ENCODE assay signal across 19 mouse cellular contexts in genomic region chr11:102083193-102083592, GRCm38 (mm10). TPM values are rescaled to one million over a fixed set of nuclear protein-coding genes. Genes with fewer than 3 reads are reported as not detected.
DNase-seq lines count a peak whose midpoint lies in the region; ATAC-seq and TF ChIP-seq lines count a peak whose summit lies in the region.
"Had no signal": no experiment of that assay in that cellular context is flagged by ENCODE, and none has a peak within 500 bp of the region (broad histone marks: within the 10 kb centered on the region; RNA-seq: fewer than 3 reads in every experiment).

No protein-coding gene starts in this region.

- TF ChIP-seq POLR2A in olfactory bulb, adult 2 months (IDR thresholded peaks at IDR 0.05; ENCODE audit: insufficient read depth, low read depth, low read length) = no peak

- DNase-seq in heart, embryonic 10.5 days (ENCODE audit: low spot score) = no peak
- peak; percentile 49 for DNase-seq in retina, postnatal 1 day
- DNase-seq in retina, embryonic 14.5 days (ENCODE audit: low spot score) = no peak
- DNase-seq in hindbrain, postnatal 0 days (ENCODE audit: low spot score) = peak; percentile 57
- DNase-seq in thymus, postnatal 4 days = no peak
- DNase-seq in lung, postnatal 4 days = no peak
- DNase-seq: cerebellum, adult 8-10 months; embryo, embryonic 11 days; heart, postnatal 10 days; kidney, postnatal 25 days; lung, postnatal 14 days; thymus, postnatal 25 days had no signal

- H3K4me1 ChIP-seq in heart, embryonic 14.5 days (ENCODE audit: control insufficient read depth in 2 of 2, insufficient read depth in 2 of 2, low read length in 2 of 2) = peaks cover 10 to 23% of the 10 kb centered on the region in 2 experiments; a peak in 3 of 4 replicates
- peaks cover 48% of the 10 kb centered on the region for H3K4me1 ChIP-seq in heart, embryonic 10.5 days
- peaks cover 15% of the 10 kb centered on the region; the same call in 1 of the 2 replicates for H3K4me1 ChIP-seq in hindbrain, postnatal 0 days (ENCODE audit: insufficient read depth, low read length)
- peaks cover 59% of the 10 kb centered on the region for H3K4me1 ChIP-seq in olfactory bulb, adult 2 months (ENCODE audit: control insufficient read depth, insufficient read depth, low read length)

- no peak for ATAC-seq in heart, embryonic 14.5 days (ENCODE audit: insufficient number of reproducible peaks, insufficient read depth, low FRiP score, low read depth)
- ATAC-seq in hindbrain, postnatal 0 days = no peak

- H3K9me3 ChIP-seq in heart, embryonic 14.5 days (ENCODE audit: control insufficient read depth, low read length) = no peaks in the 10 kb centered on the region
- H3K9me3 ChIP-seq in heart, embryonic 10.5 days = no peaks in the 10 kb centered on the region
- no peaks in the 10 kb centered on the region for H3K9me3 ChIP-seq in hindbrain, postnatal 0 days (ENCODE audit: low read length)
- H3K9me3 ChIP-seq: G1E; limb, embryonic 15.5 days had no signal

- no peak for TF ChIP-seq CTCF in hindbrain, postnatal 0 days (IDR thresholded peaks at IDR 0.05; ENCODE audit: low read depth)
- TF ChIP-seq CTCF in olfactory bulb, adult 2 months (IDR thresholded peaks at IDR 0.05; ENCODE audit: insufficient read depth, low read depth, low read length) = no peak

- peaks cover 11% of the 10 kb centered on the region; the same call in 1 of the 2 replicates for H3K36me3 ChIP-seq in heart, embryonic 14.5 days (ENCODE audit: control insufficient read depth, insufficient read depth, low read length)
- H3K36me3 ChIP-seq in heart, embryonic 10.5 days = peaks cover 31% of the 10 kb centered on the region
- peaks cover 2% of the 10 kb centered on the region; the same call in 1 of the 2 replicates for H3K36me3 ChIP-seq in hindbrain, postnatal 0 days (ENCODE audit: insufficient read depth, low read length)

- no peak overlapping the region for H3K27ac ChIP-seq in heart, embryonic 14.5 days (replicated peaks in 1 of 2; ENCODE audit: control insufficient read depth in 1 of 2, insufficient read depth in 1 of 2, low read depth in 2 of 2, low read length in 2 of 2)
- H3K27ac ChIP-seq in heart, embryonic 10.5 days = no peak overlapping the region
- H3K27ac ChIP-seq in hindbrain, postnatal 0 days = no peak overlapping the region
- H3K27ac ChIP-seq in olfactory bulb, adult 2 months (ENCODE audit: insufficient read depth, low read depth, low read length) = peak overlapping the region; percentile 27
- H3K27ac ChIP-seq: limb, embryonic 15.5 days had no signal

- no peak overlapping the region for H3K4me3 ChIP-seq in heart, embryonic 14.5 days (ENCODE audit: control insufficient read depth in 1 of 2, insufficient read depth in 1 of 2, low read depth in 1 of 2, low read length in 2 of 2)
- H3K4me3 ChIP-seq in heart, embryonic 10.5 days = no peak overlapping the region
- no peak overlapping the region for H3K4me3 ChIP-seq in hindbrain, postnatal 0 days (ENCODE audit: low read length)
- no peak overlapping the region for H3K4me3 ChIP-seq in olfactory bulb, adult 2 months (ENCODE audit: insufficient read depth, low read depth, low read length)

- WGBS in heart, embryonic 14.5 days = 56% methylated on average over 4 of the region's 4 CpGs
- WGBS in heart, embryonic 10.5 days = 68% methylated on average over 4 of the region's 4 CpGs
- 41% methylated on average over 4 of the region's 4 CpGs for WGBS in hindbrain, postnatal 0 days
- WGBS in olfactory bulb, adult 2 months = 27% methylated on average over 4 of the region's 4 CpGs

- H3K9ac ChIP-seq in heart, embryonic 14.5 days (ENCODE audit: low read length) = no peak overlapping the region
- no peak overlapping the region for H3K9ac ChIP-seq in hindbrain, postnatal 0 days (replicated peaks; ENCODE audit: low read length)

- H3K4me2 ChIP-seq in heart, embryonic 14.5 days (ENCODE audit: low read length) = 0 out of 2 replicates have a peak overlapping the region, but pooled peaks have one; percentile 83
- peak overlapping the region; percentile 79; the same call in 1 of the 2 replicates for H3K4me2 ChIP-seq in hindbrain, postnatal 0 days (ENCODE audit: low read depth, low read length)

- H3K27me3 ChIP-seq in heart, embryonic 14.5 days (ENCODE audit: control insufficient read depth, insufficient read depth, low read length) = no peaks in the 10 kb centered on the region
- H3K27me3 ChIP-seq in heart, embryonic 10.5 days (ENCODE audit: insufficient read depth, poor library complexity, severe bottlenecking) = peaks cover 16% of the 10 kb centered on the region
- H3K27me3 ChIP-seq in hindbrain, postnatal 0 days (ENCODE audit: insufficient read depth, low read length) = no peaks in the 10 kb centered on the region
- H3K27me3 ChIP-seq: limb, embryonic 15.5 days had no signal

RNA-seq across cellular contexts. Expression of gene Mpp2, which starts 5.1 kb away (rescaled TPM):
- polyA plus RNA-seq in heart, embryonic 14.5 days (2014; fragmentation: Nextera tagmentation; extraction: Ambion mirVana) = 6.0 and 6.8 TPM in 2 replicates
- 19.0 and 20.1 TPM in 2 replicates for polyA plus RNA-seq in heart, embryonic 10.5 days (2016; fragmentation: Nextera tagmentation; extraction: Ambion mirVana)
- total RNA-seq in hindbrain, postnatal 0 days (2014; rRNA removed) = 49.0 and 49.9 TPM in 2 replicates
- 25.5 and 26.0 TPM in 2 replicates for polyA plus RNA-seq in hindbrain, postnatal 0 days (2015; fragmentation: Nextera tagmentation; extraction: Ambion mirVana)
- polyA plus RNA-seq in olfactory bulb, adult 2 months (2012; ENCODE audit: insufficient read depth, insufficient read length, low replicate concordance, missing spikeins) = not detected in 2 replicates

RNA-seq across cellular contexts. Expression of gene Ppy, which starts 17.9 kb away (rescaled TPM):
- polyA plus RNA-seq in heart, embryonic 14.5 days (2014; fragmentation: Nextera tagmentation; extraction: Ambion mirVana) = not detected in 2 replicates
- polyA plus RNA-seq in heart, embryonic 10.5 days (2016; fragmentation: Nextera tagmentation; extraction: Ambion mirVana) = not detected in 2 replicates
- total RNA-seq in hindbrain, postnatal 0 days (2014; rRNA removed) = not detected in 2 replicates
- polyA plus RNA-seq in hindbrain, postnatal 0 days (2015; fragmentation: Nextera tagmentation; extraction: Ambion mirVana) = not detected in 2 replicates
- polyA plus RNA-seq in olfactory bulb, adult 2 months (2012; ENCODE audit: insufficient read depth, insufficient read length, low replicate concordance, missing spikeins) = not detected in 2 replicates
- total RNA-seq: G1E; heart, postnatal 10 days; left cerebral cortex, adult 18-20 months had no signal
- polyA plus RNA-seq: C2C12; limb, embryonic 15.5 days; stomach, embryonic 14.5 days had no signal

RNA-seq across cellular contexts. Expression of gene Pyy, which starts 24.4 kb away (rescaled TPM):
- not detected in 2 replicates for polyA plus RNA-seq in heart, embryonic 14.5 days (2014; fragmentation: Nextera tagmentation; extraction: Ambion mirVana)
- polyA plus RNA-seq in heart, embryonic 10.5 days (2016; fragmentation: Nextera tagmentation; extraction: Ambion mirVana) = 3.0 TPM in 1 of 2 replicates, not detected in the other
- total RNA-seq in hindbrain, postnatal 0 days (2014; rRNA removed) = 25.8 and 42.9 TPM in 2 replicates
- 5.7 and 9.5 TPM in 2 replicates for polyA plus RNA-seq in hindbrain, postnatal 0 days (2015; fragmentation: Nextera tagmentation; extraction: Ambion mirVana)
- not detected in 2 replicates for polyA plus RNA-seq in olfactory bulb, adult 2 months (2012; ENCODE audit: insufficient read depth, insufficient read length, low replicate concordance, missing spikeins)
- total RNA-seq: G1E; heart, postnatal 10 days; left cerebral cortex, adult 18-20 months had no signal
- polyA plus RNA-seq: C2C12; G1E; limb, embryonic 15.5 days had no signal

RNA-seq across cellular contexts. Expression of gene Cd300lg, which starts 41.9 kb away (rescaled TPM):
- polyA plus RNA-seq in heart, embryonic 14.5 days (2014; fragmentation: Nextera tagmentation; extraction: Ambion mirVana) = 4.2 and 4.8 TPM in 2 replicates
- polyA plus RNA-seq in heart, embryonic 10.5 days (2016; fragmentation: Nextera tagmentation; extraction: Ambion mirVana) = 0.83 and 0.94 TPM in 2 replicates
- total RNA-seq in hindbrain, postnatal 0 days (2014; rRNA removed) = 0.05 and 0.29 TPM in 2 replicates
- polyA plus RNA-seq in hindbrain, postnatal 0 days (2015; fragmentation: Nextera tagmentation; extraction: Ambion mirVana) = 0.19 and 0.40 TPM in 2 replicates
- not detected in 2 replicates for polyA plus RNA-seq in olfactory bulb, adult 2 months (2012; ENCODE audit: insufficient read depth, insufficient read length, low replicate concordance, missing spikeins)
- total RNA-seq: G1E had no signal
- polyA plus RNA-seq: C2C12, G1E had no signal

RNA-seq across cellular contexts. Expression of gene Mpp3, which starts 54.9 kb away (rescaled TPM):
- polyA plus RNA-seq in heart, embryonic 14.5 days (2014; fragmentation: Nextera tagmentation; extraction: Ambion mirVana) = 2.9 and 3.3 TPM in 2 replicates
- 3.4 and 5.1 TPM in 2 replicates for polyA plus RNA-seq in heart, embryonic 10.5 days (2016; fragmentation: Nextera tagmentation; extraction: Ambion mirVana)
- total RNA-seq in hindbrain, postnatal 0 days (2014; rRNA removed) = 73.5 and 81.3 TPM in 2 replicates
- polyA plus RNA-seq in hindbrain, postnatal 0 days (2015; fragmentation: Nextera tagmentation; extraction: Ambion mirVana) = 53.8 and 54.1 TPM in 2 replicates
- polyA plus RNA-seq in olfactory bulb, adult 2 months (2012; ENCODE audit: insufficient read depth, insufficient read length, low replicate concordance, missing spikeins) = not detected in 2 replicates
- polyA plus RNA-seq: G1E had no signal

Comparison
In these comparisons a context has a peak if more than half of its experiments do, and no peak if none do; other contexts are left out.
1. DNase-seq: peak in retina, postnatal 1 day (single experiment) and hindbrain, postnatal 0 days (single experiment); none in heart, embryonic 10.5 days (single experiment), retina, embryonic 14.5 days (single experiment), thymus, postnatal 4 days (single experiment) and lung, postnatal 4 days (0 of 2).